Mouse (Mus musculus) embryonic facial prominence, embryonic 14.5 days (tissue): ENCODE data around the gene Slc6a4. TPM values are rescaled to one million over a fixed set of nuclear protein-coding genes. Genes with fewer than 3 reads are reported as not detected.

ENCODE experiments used
- ATAC-seq: fragments of 200-750 bp; cut with Nextera tagmentation; 2 replicates; pipeline ENCODE4 v1.8.0; 2017; ENCODE audit warnings: low read depth, moderate number of reproducible peaks, moderate TSS enrichment
- DNase-seq: peaks from one replicate; pipeline ENCODE4 v3.0.0-alpha.2; 2015; ENCODE audit warnings: low spot score
- H3K27ac ChIP-seq: fragments of 300-500 bp; sonication (generic); replicated peaks from 2 replicates; pipeline ENCODE4 v1.5.1; 2014; ENCODE audit warnings: low read depth, mild to moderate bottlenecking, low read length, moderate library complexity
- H3K27me3 ChIP-seq: fragments of 300-500 bp; sonication (generic); replicated peaks from 2 replicates; pipeline ENCODE4 v1.6.1; 2014; ENCODE audit warnings: low read length; ENCODE audit not compliant: control insufficient read depth, insufficient read depth
- H3K36me3 ChIP-seq: fragments of 300-500 bp; sonication (generic); 2 replicates; pipeline ENCODE4 v1.6.1; 2014; ENCODE audit warnings: low read length, mixed read lengths; ENCODE audit not compliant: control insufficient read depth, insufficient read depth
- H3K4me1 ChIP-seq: fragments of 300-500 bp; sonication (generic); 2 replicates; pipeline ENCODE4 v1.6.1; 2014; ENCODE audit warnings: antibody characterized with exemption, low read length; ENCODE audit not compliant: control insufficient read depth, insufficient read depth
- H3K4me2 ChIP-seq: fragments of 300-500 bp; sonication (generic); 2 replicates; pipeline ENCODE4 v1.6.1; 2014; ENCODE audit warnings: low read depth, mild to moderate bottlenecking, low read length, moderate library complexity, mixed read lengths
- H3K4me3 ChIP-seq: fragments of 300-500 bp; sonication (generic); 2 replicates; pipeline ENCODE4 v1.5.1; 2014; ENCODE audit warnings: low read depth, mild to moderate bottlenecking, low read length
- H3K9ac ChIP-seq: fragments of 300-500 bp; sonication (generic); 2 replicates; pipeline ENCODE4 v1.6.1; 2014; ENCODE audit warnings: low read depth, mild to moderate bottlenecking, low read length, moderate library complexity, mixed read lengths
- H3K9me3 ChIP-seq: fragments of 300-500 bp; sonication (generic); 2 replicates; pipeline ENCODE4 v1.6.1; 2016; ENCODE audit warnings: low read length; ENCODE audit not compliant: control insufficient read depth
- WGBS: fragments of 180-500 bp; shearing (Covaris S2); extraction: QIAGEN DNeasy Blood & Tissue Kit; methylation state at CpG from one replicate; pipeline ENCODE4 v1.1.7; 2014; 5-methylcytosine and 5-hydroxymethylcytosine counted together
- polyA plus RNA-seq: library from polyadenylated mRNA; unstranded; fragments of >200 nt; fragmentation: Nextera tagmentation; extraction: Ambion mirVana; gene quantifications from 2 replicates; pipeline ENCODE4 v1.2.1, GENCODE M21; 2014

Gene Slc6a4
- polyA plus RNA-seq: 0.73 and 2.2 TPM in 2 replicates

- no peak within 1 kb of the TSS for H3K27ac ChIP-seq
- H3K4me2 ChIP-seq: peak within 1 kb of the TSS; percentile 93
- ATAC-seq (peak; percentile 31; the same call in 1 of the 2 replicates), DNase-seq (no peak)
- WGBS: 2% methylated on average over 28 of the region's 52 CpGs
- H3K9ac ChIP-seq: peak within 1 kb of the TSS; percentile 55
- H3K27me3 ChIP-seq: peaks cover 49% of the 10 kb centered on the region
- H3K36me3 ChIP-seq: no peaks in the 10 kb centered on the region
- H3K4me1 ChIP-seq: peaks cover 10% of the 10 kb centered on the region; the same call in 1 of the 2 replicates
- no peaks in the 10 kb centered on the region for H3K9me3 ChIP-seq
- peak within 1 kb of the TSS; percentile 41 for H3K4me3 ChIP-seq
Observed at GRCm38 (mm10) chr11:76997916-76998704, at the start of gene Slc6a4. Gene Slc6a4, plus strand, starts transcription at chr11:76998603.

- DNase-seq: no peak
- 95% methylated on average over 2 of the region's 2 CpGs for WGBS
- Histone ChIP-seq H3K9me3 (no peaks in the 10 kb centered on the region), H3K4me3 (no peak overlapping the region), H3K36me3 (peaks cover 86% of the 10 kb centered on the region), H3K4me2 (no peak overlapping the region), H3K9ac (no peak overlapping the region), H3K27me3 (no peaks in the 10 kb centered on the region), H3K4me1 (no peaks in the 10 kb centered on the region), H3K27ac (no peak overlapping the region)
- no peak for ATAC-seq
Observed at GRCm38 (mm10) chr11:76953536-76953935, 44.9 kb upstream of the Slc6a4 start.

- Histone ChIP-seq H3K27me3 (no peaks in the 10 kb centered on the region), H3K4me3 (no peak overlapping the region), H3K4me1 (no peaks in the 10 kb centered on the region), H3K9ac (no peak overlapping the region), H3K9me3 (no peaks in the 10 kb centered on the region), H3K4me2 (no peak overlapping the region), H3K36me3 (peaks cover 91% of the 10 kb centered on the region), H3K27ac (no peak overlapping the region)
- WGBS: 98% methylated on average over 3 of the region's 3 CpGs
- ATAC-seq (no peak), DNase-seq (no peak)
Observed at GRCm38 (mm10) chr11:76965703-76966102, 32.7 kb upstream of the Slc6a4 start.

GRCm38 (mm10) chr11:76970328-76970727 is 28.1 kb upstream of the Slc6a4 start:
- no peak overlapping the region for H3K9ac ChIP-seq
- ATAC-seq: no peak
- peaks cover 87% of the 10 kb centered on the region for H3K36me3 ChIP-seq
- DNase-seq: no peak
- H3K27ac ChIP-seq: no peak overlapping the region
- H3K4me1 ChIP-seq: no peaks in the 10 kb centered on the region
- no peak overlapping the region for H3K4me2 ChIP-seq
- WGBS: 94% methylated on average over 2 of the region's 2 CpGs
- H3K4me3 ChIP-seq: no peak overlapping the region
- H3K9me3 ChIP-seq: no peaks in the 10 kb centered on the region
- no peaks in the 10 kb centered on the region for H3K27me3 ChIP-seq

GRCm38 (mm10) chr11:76974680-76975319 is 23.6 kb upstream of the Slc6a4 start:
- WGBS: 89% methylated on average over 7 of the region's 7 CpGs
- no peaks in the 10 kb centered on the region for H3K4me1 ChIP-seq
- no peak overlapping the region for H3K9ac ChIP-seq
- ATAC-seq: no peak
- no peaks in the 10 kb centered on the region for H3K27me3 ChIP-seq
- no peak overlapping the region for H3K27ac ChIP-seq
- no peak for DNase-seq
- H3K4me3 ChIP-seq: no peak overlapping the region
- peaks cover 87% of the 10 kb centered on the region for H3K36me3 ChIP-seq
- H3K9me3 ChIP-seq: no peaks in the 10 kb centered on the region
- H3K4me2 ChIP-seq: no peak overlapping the region

GRCm38 (mm10) chr11:76981570-76982141 is 16.7 kb upstream of the Slc6a4 start:
- Histone ChIP-seq H3K27ac (no peak overlapping the region), H3K9ac (no peak overlapping the region), H3K27me3 (no peaks in the 10 kb centered on the region), H3K4me2 (no peak overlapping the region), H3K36me3 (peaks cover 81% of the 10 kb centered on the region), H3K4me3 (no peak overlapping the region), H3K9me3 (no peaks in the 10 kb centered on the region), H3K4me1 (no peaks in the 10 kb centered on the region)
- ATAC-seq (no peak), DNase-seq (no peak)
- 87% methylated on average over 5 of the region's 5 CpGs for WGBS

GRCm38 (mm10) chr11:76982415-76982814 is 16.0 kb upstream of the Slc6a4 start:
- H3K36me3 ChIP-seq: peaks cover 84% of the 10 kb centered on the region
- DNase-seq (peak; percentile 45), ATAC-seq (no peak)
- no peak overlapping the region for H3K27ac ChIP-seq
- H3K4me3 ChIP-seq: no peak overlapping the region
- H3K27me3 ChIP-seq: no peaks in the 10 kb centered on the region
- no peak overlapping the region for H3K4me2 ChIP-seq
- H3K4me1 ChIP-seq: no peaks in the 10 kb centered on the region
- WGBS: 77% methylated on average over 4 of the region's 4 CpGs
- no peaks in the 10 kb centered on the region for H3K9me3 ChIP-seq
- no peak overlapping the region for H3K9ac ChIP-seq

GRCm38 (mm10) chr11:76983641-76984040 is 14.8 kb upstream of the Slc6a4 start:
- 79% methylated on average over 5 of the region's 5 CpGs for WGBS
- DNase-seq: no peak
- Histone ChIP-seq H3K9ac (no peak overlapping the region), H3K4me1 (no peaks in the 10 kb centered on the region), H3K4me3 (no peak overlapping the region), H3K27ac (no peak overlapping the region), H3K9me3 (no peaks in the 10 kb centered on the region), H3K27me3 (no peaks in the 10 kb centered on the region), H3K4me2 (no peak overlapping the region), H3K36me3 (peaks cover 79% of the 10 kb centered on the region)
- no peak for ATAC-seq
